Mouse (Mus musculus): ENCODE results near the gene Msl1. TPM values are rescaled to one million over a fixed set of nuclear protein-coding genes. Genes with fewer than 3 reads are reported as not detected.

Gene Msl1
- polyA plus RNA-seq, 1 experiment from 2014 or later: 21.6 TPM

GRCm38 (mm10) chr11:98767276-98767675, 28.0 kb upstream of the Msl1 start:
- Histone ChIP-seq H3K4me3 (peak overlapping the region; percentile 57), H3K4me1 (peaks cover 78% of the 10 kb centered on the region), H3K9me3 (no peaks in the 10 kb centered on the region), H3K36me3 (peaks cover 59% of the 10 kb centered on the region), H3K27me3 (ENCODE audit: insufficient read depth, poor library complexity, severe bottlenecking) (no peaks in the 10 kb centered on the region), H3K27ac (peak overlapping the region; percentile 91)
- DNase-seq (ENCODE audit: low spot score): peak; percentile 89
- 10% methylated on average over 9 of the region's 9 CpGs for WGBS

GRCm38 (mm10) chr11:98767713-98768112, 27.6 kb upstream of the Msl1 start:
- 26% methylated on average over 4 of the region's 4 CpGs for WGBS
- Histone ChIP-seq H3K36me3 (peaks cover 56% of the 10 kb centered on the region), H3K4me1 (peaks cover 79% of the 10 kb centered on the region), H3K9me3 (no peaks in the 10 kb centered on the region), H3K4me3 (peak overlapping the region; percentile 57), H3K27me3 (ENCODE audit: insufficient read depth, poor library complexity, severe bottlenecking) (no peaks in the 10 kb centered on the region), H3K27ac (peak overlapping the region; percentile 91)
- no peak for DNase-seq (ENCODE audit: low spot score)

DNA sequence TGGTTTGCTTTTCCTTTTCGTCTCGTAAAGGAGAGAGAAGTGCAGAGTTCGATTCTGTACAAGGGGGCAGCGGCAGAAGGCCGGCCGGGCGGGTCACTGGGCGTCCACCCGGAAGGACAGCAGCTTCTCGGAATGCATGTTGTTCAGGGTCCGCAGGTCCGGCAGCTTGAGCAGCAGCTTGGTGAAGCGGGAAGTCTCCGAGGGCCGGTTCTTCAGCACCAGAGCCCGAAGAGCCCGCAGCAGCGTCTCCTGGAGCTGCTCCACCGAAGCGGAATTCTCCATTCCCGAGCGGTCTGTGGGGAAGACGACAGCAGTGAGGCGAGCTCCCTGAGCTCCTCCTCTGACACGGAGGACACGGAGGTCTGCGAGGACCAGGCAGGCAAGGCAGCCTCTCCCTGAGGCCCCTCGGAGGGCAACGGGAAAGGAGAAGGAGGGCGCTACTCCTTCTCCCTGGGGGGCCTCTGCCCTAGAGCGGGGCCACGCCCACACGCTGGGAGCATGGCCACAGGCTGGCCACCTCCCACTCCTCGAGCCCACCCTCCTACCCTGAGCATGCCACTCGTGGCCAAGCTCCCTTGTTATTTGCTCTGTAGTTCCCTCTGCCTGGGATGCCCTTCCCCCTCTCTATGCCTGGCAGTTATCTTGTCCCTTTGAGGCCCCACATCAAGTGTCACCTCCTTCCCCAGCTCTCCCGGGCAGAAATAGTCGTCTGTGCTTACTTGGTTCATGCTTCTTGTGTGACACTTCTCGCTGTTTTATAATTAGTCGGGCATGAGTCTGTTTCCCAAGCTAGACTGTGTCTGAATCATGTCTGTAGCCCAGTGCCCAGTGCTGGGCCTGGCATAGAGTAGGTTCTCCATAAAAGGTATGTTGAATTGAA, 26.9 kb upstream of the Msl1 start:
- Histone ChIP-seq H3K4me3 (peak overlapping the region; percentile 57), H3K36me3 (peaks cover 49% of the 10 kb centered on the region), H3K27ac (peak overlapping the region; percentile 91)

GRCm38 (mm10) chr11:98769007-98769954, 26.0 kb upstream of the Msl1 start:
- H3K4me1 ChIP-seq: peaks cover 93% of the 10 kb centered on the region
- H3K4me3 ChIP-seq: peak overlapping the region; percentile 57
- no peaks in the 10 kb centered on the region for H3K9me3 ChIP-seq
- WGBS: 75% methylated on average over 25 of the region's 25 CpGs
- peaks cover 40% of the 10 kb centered on the region for H3K36me3 ChIP-seq
- H3K27ac ChIP-seq: peak overlapping the region; percentile 91
- no peak for DNase-seq (ENCODE audit: low spot score)
- H3K27me3 ChIP-seq (ENCODE audit: insufficient read depth, poor library complexity, severe bottlenecking): no peaks in the 10 kb centered on the region

More for the DNA sequence above, 26.9 kb upstream of the Msl1 start:
- DNase-seq (ENCODE audit: low spot score): peak; percentile 87
- peaks cover 84% of the 10 kb centered on the region for H3K4me1 ChIP-seq
- WGBS: 19% methylated on average over 39 of the region's 39 CpGs
- no peaks in the 10 kb centered on the region for H3K9me3 ChIP-seq
- H3K27me3 ChIP-seq (ENCODE audit: insufficient read depth, poor library complexity, severe bottlenecking): no peaks in the 10 kb centered on the region

DNA sequence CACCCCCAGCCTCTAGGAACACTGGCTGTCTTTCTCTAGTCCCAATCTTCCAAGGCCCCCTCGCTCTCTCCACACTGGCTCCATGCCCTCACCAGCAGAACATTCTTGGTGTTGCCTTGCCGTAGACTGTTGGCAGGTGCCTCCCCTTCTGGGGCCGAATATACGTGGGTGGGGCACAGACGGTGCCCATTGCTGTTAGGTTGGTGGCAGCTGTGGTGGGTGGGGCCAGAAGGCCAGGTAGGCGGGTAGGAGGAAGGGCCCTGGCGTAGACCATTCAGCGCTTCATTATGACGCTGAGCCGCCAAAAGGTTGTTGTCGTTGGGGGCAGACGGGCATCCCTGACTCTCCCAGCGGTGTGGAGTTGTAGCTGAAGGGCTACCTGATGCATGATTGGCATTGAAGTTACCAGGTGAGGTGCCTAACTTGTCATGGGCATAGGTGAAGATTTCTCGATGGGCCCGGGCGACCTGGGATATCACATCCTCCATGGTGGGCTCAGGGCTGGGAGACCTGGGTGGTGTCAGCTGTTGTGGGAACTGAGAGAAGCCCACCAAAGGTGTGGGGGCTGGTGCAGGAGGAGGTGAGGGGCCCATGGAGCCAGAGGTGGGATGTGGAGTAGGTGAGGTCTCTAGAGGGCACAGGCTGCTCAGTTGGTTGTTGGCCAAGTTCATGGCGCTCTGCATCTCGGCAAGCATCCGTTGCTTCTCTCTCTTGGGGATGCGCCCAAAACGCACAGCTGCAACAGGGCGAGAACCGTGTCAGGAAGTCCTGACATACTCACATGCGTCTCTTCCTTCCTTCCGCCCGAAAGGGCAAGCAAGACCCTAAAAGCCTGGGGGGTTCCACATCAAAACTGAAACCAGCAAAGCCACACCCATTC, 25.0 kb upstream of the Msl1 start:
- H3K4me1 ChIP-seq: peaks cover 100% of the 10 kb centered on the region

DNA sequence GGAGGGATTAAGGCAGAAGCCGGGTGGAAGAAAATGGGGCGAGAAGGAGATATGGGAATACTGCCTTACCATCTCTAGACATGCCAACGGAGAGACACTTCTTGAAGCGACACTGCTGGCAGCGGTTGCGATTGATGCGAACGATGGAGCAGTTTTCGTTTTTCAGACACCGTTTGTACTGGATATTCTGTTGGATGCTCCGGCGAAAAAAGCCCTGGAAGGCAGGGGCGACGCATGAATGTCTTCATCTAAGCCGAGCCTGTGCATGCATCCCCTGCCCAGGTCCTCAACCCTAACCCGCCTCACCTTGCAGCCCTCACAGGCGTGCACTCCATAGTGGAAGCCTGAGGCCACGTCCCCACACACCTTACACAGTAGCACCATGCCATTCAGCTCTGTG, 24.2 kb upstream of the Msl1 start:
- no peak for DNase-seq (ENCODE audit: low spot score)
- H3K4me3 ChIP-seq: no peak overlapping the region
- H3K27ac ChIP-seq: peak overlapping the region; percentile 91
- no peaks in the 10 kb centered on the region for H3K27me3 ChIP-seq (ENCODE audit: insufficient read depth, poor library complexity, severe bottlenecking)
- WGBS: 94% methylated on average over 18 of the region's 18 CpGs
- H3K36me3 ChIP-seq: peaks cover 29% of the 10 kb centered on the region
- H3K9me3 ChIP-seq: no peaks in the 10 kb centered on the region
- H3K4me1 ChIP-seq: peaks cover 100% of the 10 kb centered on the region

More for the DNA sequence above, 25.0 kb upstream of the Msl1 start:
- H3K27me3 ChIP-seq (ENCODE audit: insufficient read depth, poor library complexity, severe bottlenecking): no peaks in the 10 kb centered on the region
- H3K27ac ChIP-seq: peak overlapping the region; percentile 91; the same call in 1 of the 2 replicates
- no peaks in the 10 kb centered on the region for H3K9me3 ChIP-seq
- H3K4me3 ChIP-seq: no peak overlapping the region
- no peak for DNase-seq (ENCODE audit: low spot score)
- H3K36me3 ChIP-seq: peaks cover 31% of the 10 kb centered on the region
- 93% methylated on average over 26 of the region's 26 CpGs for WGBS

DNA sequence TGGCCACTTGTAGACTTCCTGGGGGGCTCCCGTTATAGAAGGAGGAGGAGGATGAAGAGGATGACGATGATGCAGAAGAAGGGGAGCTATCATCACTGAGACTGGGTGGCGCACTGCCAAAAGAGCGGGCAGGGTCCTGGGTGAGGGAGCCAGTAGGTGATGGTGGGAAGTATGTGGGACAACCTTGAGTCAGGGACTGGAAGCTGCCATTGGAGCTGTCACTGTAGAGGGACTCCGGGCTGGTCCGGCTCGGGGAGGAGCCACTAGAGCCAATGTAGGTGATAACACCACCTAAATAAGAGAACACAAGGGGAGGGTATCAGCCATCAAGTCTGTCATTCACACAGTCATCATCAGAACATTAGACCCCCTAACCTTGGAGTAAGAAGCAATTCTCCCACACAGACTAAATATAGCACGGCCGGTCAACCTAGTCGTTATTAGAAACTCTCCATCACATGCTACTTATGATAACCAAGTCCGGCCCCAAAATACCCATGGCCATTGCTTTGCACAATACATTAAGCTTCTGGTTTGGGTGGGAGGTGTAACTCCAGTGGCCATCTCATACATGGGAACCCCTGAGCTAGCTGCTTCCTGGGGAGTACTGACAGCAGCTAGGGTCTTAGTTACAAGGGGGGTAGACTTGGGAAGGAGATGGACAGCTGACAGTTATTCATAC, 23.3 kb upstream of the Msl1 start:
- 66% methylated on average over 11 of the region's 11 CpGs for WGBS
- H3K27me3 ChIP-seq (ENCODE audit: insufficient read depth, poor library complexity, severe bottlenecking): no peaks in the 10 kb centered on the region
- H3K36me3 ChIP-seq: peaks cover 29% of the 10 kb centered on the region
- H3K4me1 ChIP-seq: peaks cover 100% of the 10 kb centered on the region
- no peaks in the 10 kb centered on the region for H3K9me3 ChIP-seq
- H3K4me3 ChIP-seq: peak overlapping the region; percentile 60
- no peak for DNase-seq (ENCODE audit: low spot score)
- H3K27ac ChIP-seq: peak overlapping the region; percentile 91

DNA sequence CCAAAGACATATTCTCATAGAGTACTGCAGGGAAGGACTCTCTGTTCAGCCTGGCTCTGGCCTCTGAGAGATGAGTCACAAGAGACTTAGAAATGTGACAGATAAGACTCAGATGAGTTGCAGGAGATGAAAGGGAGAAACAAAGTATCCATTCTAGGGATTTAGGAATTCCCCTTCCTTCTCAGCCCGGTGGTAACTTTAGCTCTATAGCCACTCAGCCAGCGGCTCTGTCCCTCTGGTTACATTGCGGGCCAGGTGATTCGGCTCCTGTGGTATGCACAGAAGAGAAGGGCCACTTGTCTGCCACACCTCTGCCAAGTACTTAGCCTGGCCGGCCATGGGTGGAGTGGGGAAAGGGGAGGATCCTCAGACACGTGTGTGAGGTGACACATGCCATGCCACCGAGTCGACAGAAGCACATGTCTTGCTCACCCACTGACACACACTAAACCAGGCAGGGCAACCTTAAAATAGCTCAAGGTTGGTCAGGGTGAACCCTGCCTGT, 22.6 kb upstream of the Msl1 start:
- peak overlapping the region; percentile 91 for H3K27ac ChIP-seq

DNA sequence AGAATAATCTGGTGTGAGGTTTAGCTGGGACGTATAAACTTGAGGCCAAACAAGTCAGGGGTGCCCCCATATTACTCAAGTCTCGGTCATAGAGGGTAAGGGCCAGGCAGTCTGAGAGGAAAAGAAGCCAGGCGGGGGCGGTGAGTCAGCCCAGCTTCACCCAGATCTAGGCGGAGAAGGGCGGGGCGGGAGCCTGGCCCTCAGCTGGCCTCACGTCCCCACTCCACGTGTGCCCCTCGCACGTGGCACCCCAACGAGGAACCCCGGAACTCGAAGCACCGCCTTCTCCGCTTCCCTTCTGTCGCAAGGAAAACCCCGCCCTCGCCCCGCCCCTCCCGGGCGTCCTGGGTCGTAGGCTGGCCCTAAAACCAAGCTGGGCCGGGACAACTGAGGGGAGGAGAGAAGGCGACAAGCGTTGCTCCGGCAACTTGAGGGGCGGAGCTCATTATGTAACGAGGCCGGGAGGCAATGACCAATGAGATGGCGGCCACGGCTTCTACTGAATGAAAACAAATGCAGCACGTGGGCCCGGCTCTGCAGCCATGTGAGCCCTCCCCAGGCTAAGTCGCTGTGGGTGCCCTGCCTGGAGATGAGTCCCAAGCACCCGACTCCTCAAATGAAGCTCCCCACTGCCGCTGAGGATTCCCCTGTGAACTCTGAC, 21.6 kb upstream of the Msl1 start:
- Histone ChIP-seq H3K27me3 (ENCODE audit: insufficient read depth, poor library complexity, severe bottlenecking) (no peaks in the 10 kb centered on the region), H3K4me3 (peak overlapping the region; percentile 60), H3K27ac (peak overlapping the region; percentile 91), H3K36me3 (peaks cover 27% of the 10 kb centered on the region), H3K9me3 (no peaks in the 10 kb centered on the region), H3K4me1 (peaks cover 94% of the 10 kb centered on the region)
- peak; percentile 99 for DNase-seq (ENCODE audit: low spot score)
- WGBS: under 1% methylated on average over 37 of the region's 37 CpGs

More for the DNA sequence above, 22.6 kb upstream of the Msl1 start:
- peaks cover 100% of the 10 kb centered on the region for H3K4me1 ChIP-seq
- H3K4me3 ChIP-seq: peak overlapping the region; percentile 60
- no peaks in the 10 kb centered on the region for H3K27me3 ChIP-seq (ENCODE audit: insufficient read depth, poor library complexity, severe bottlenecking)
- 32% methylated on average over 8 of the region's 8 CpGs for WGBS
- peak; percentile 94 for DNase-seq (ENCODE audit: low spot score)
- no peaks in the 10 kb centered on the region for H3K9me3 ChIP-seq
- H3K36me3 ChIP-seq: peaks cover 29% of the 10 kb centered on the region

DNA sequence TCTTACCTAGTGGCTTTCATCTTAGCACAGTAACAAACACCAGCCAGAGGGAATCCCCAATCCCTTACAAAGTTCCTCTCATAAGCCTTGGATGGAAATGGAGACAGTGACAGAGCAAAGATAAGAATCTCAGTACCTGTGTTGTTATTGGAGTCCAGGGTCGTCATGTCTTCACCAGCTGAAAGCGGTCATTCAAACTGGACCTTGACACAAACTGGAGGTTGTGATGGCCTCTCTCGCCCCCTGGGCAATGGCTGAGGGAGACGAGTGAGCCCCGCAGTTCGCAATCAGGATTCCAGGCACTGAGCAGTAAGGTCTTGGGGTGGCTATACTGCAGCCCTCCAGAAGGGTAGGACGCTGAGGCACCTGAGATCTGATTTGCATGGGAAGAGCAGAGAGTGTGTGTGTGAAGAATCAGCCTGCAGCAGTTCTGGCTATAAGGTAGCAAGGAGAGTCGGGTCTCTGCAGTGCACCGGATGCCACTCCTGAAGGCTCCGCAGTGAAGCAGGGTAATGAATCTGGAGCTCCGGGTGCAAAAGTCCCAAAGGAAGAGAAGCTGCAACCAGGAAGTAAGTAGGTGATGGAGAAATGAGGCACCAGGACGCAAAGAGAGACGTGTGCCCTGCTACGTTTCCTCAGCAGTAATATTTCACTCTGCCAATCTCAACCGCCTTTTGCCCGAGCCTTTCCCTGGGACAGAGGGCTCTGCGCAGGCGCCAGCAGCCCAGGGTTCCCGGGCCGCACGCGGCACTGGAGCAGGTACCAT, 20.6 kb upstream of the Msl1 start, which contains the start of gene Nr1d1:
TSS of gene Nr1d1 (minus strand) at position 752 of the 766 bp plus-strand sequence.
- WGBS: under 1% methylated on average over 22 of the region's 22 CpGs

More for the DNA sequence above, 20.6 kb upstream of the Msl1 start, which contains the start of gene Nr1d1:
- peaks cover 17% of the 10 kb centered on the region for H3K36me3 ChIP-seq
- peak; percentile 77 for DNase-seq (ENCODE audit: low spot score)
- no peaks in the 10 kb centered on the region for H3K27me3 ChIP-seq (ENCODE audit: insufficient read depth, poor library complexity, severe bottlenecking)
- peak within 1 kb of the TSS; percentile 91 for H3K27ac ChIP-seq
- H3K4me1 ChIP-seq: peaks cover 84% of the 10 kb centered on the region
- peak within 1 kb of the TSS; percentile 60 for H3K4me3 ChIP-seq
- no peaks in the 10 kb centered on the region for H3K9me3 ChIP-seq

Data from heart, embryonic 10.5 days (tissue).